Mouse (Mus musculus) CH12.LX (cell line): ENCODE measurements around the gene Nox4.

ENCODE experiments used
- CHD1 ChIP-seq: IDR thresholded peaks from 2 replicates; pipeline ENCODE4 v1.6.1; 2012; ENCODE audit warnings: low read depth, low read length, improper control_type of control experiment, inconsistent platforms
- CTCF ChIP-seq, 2 experiments: IDR thresholded peaks in 1 of 2; conservative IDR thresholded peaks in 1 of 2; 2 replicates each; pipeline ENCODE4 v1.5.1; 2011 to 2012; ENCODE audit warnings: low read depth in 2 of 2, low read length in 2 of 2, improper control_type of control experiment in 1 of 2, inconsistent platforms in 1 of 2, mild to moderate bottlenecking in 1 of 2, moderate library complexity in 1 of 2
- MAX ChIP-seq: IDR thresholded peaks from 2 replicates; pipeline ENCODE4 v1.6.1; 2011; ENCODE audit warnings: low read length, improper control_type of control experiment
- POLR2A ChIP-seq: IDR thresholded peaks from 2 replicates; pipeline ENCODE4 v1.6.1; 2011; ENCODE audit warnings: low read depth, mild to moderate bottlenecking, improper control_type of control experiment, low read length
- RCOR1 ChIP-seq: conservative IDR thresholded peaks from 2 replicates; pipeline ENCODE4 v1.6.1; 2012; ENCODE audit warnings: low read depth, mild to moderate bottlenecking, inconsistent platforms, low read length, improper control_type of control experiment
- TBP ChIP-seq: conservative IDR thresholded peaks from 2 replicates; pipeline ENCODE4 v1.6.1; 2011; ENCODE audit warnings: low read depth, low read length, improper control_type of control experiment
- UBTF ChIP-seq: IDR thresholded peaks from 2 replicates; pipeline ENCODE4 v1.6.1; 2012; ENCODE audit warnings: low read depth, mild to moderate bottlenecking, inconsistent platforms, low read length, improper control_type of control experiment, moderate library complexity

GRCm38 (mm10) chr7:87247926-87248325 is 2.0 kb downstream of the Nox4 start:
- TF ChIP-seq POLR2A (no peak), CTCF (conservative IDR thresholded peaks at IDR 0.05 in 1 of 2, IDR thresholded peaks at IDR 0.05 in 1 of 2; ENCODE audit: low read depth in 2 of 2, low read length in 2 of 2) (no peak), TBP (no peak), RCOR1 (no peak), CHD1 (no peak), UBTF (no peak), MAX (no peak)
